Mouse (Mus musculus): ENCODE results near the gene Serpina10. TPM values are rescaled to one million over a fixed set of nuclear protein-coding genes. Genes with fewer than 3 reads are reported as not detected.
"Not testable (repeated sequence)": the region's sequence is repeated elsewhere in the genome, so short reads cannot be mapped to it uniquely, and the experiment has no call there.

The Serpina10 gene
- not detected in 2 replicates for polyA plus RNA-seq (2016; fragmentation: Nextera tagmentation; extraction: Ambion mirVana)

DNA sequence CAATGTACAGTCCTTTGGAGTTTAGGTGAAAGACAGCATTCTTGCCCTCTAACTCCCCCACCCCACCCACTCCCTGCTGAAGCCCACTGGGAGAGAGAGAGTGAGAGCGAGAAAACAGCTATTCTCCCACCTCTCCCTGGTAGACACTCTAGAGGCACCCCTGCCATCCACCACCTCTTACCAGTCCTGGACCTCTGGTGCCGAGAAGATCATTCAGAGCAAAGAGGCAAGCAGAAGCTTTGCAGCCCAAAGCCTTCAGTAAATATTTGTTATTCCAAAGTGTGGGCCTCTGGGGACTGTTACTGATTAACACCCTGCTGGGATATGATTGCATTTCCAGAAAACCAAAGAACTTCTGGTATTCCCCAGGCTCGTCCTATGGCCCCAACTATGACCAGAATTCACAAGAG lies at the start of gene Serpina10:
Gene Serpina10, minus strand, starts transcription at position 242 of the 410 bp plus-strand sequence.
- WGBS, result 71% methylated on average over 3 of the region's 3 CpGs
- H3K9me3 ChIP-seq, result no peaks in the 10 kb centered on the region
- H3K27ac ChIP-seq, result no peak within 1 kb of the TSS
- H3K4me1 ChIP-seq (replicated peaks), result no peaks in the 10 kb centered on the region
- H3K36me3 ChIP-seq, result no peaks in the 10 kb centered on the region
- DNase-seq (ENCODE audit: low spot score), result no peak
- H3K4me3 ChIP-seq, result no peak within 1 kb of the TSS
- H3K27me3 ChIP-seq (ENCODE audit: insufficient read depth, poor library complexity, severe bottlenecking), result no peaks in the 10 kb centered on the region

DNA sequence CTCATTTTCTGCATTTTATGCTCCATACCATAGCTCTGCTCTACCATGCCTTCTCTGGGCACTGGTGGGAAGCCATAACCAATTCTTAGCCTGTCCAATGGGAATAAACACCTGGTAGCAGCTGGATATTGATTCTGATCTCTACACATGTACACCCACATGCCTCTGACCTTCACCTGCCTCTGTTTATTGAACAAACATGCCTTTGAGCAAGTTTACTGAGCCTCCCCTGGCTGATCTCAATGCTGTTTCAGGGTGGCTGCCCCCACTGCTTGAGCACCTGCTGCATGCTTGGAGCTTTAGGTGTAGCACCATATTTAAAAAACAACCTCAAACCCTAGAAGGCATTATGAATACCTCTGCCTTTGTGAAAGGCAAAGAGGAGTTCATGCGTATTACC lies 48.6 kb upstream of the Serpina10 start:
- WGBS, result 89% methylated on average over 1 of the region's 1 CpGs
- not testable (repeated sequence) for DNase-seq (ENCODE audit: low spot score); H3K36me3 ChIP-seq; H3K9me3 ChIP-seq; H3K4me1 ChIP-seq (replicated peaks); H3K27ac ChIP-seq; H3K4me3 ChIP-seq; H3K27me3 ChIP-seq (ENCODE audit: insufficient read depth, poor library complexity, severe bottlenecking)

DNA sequence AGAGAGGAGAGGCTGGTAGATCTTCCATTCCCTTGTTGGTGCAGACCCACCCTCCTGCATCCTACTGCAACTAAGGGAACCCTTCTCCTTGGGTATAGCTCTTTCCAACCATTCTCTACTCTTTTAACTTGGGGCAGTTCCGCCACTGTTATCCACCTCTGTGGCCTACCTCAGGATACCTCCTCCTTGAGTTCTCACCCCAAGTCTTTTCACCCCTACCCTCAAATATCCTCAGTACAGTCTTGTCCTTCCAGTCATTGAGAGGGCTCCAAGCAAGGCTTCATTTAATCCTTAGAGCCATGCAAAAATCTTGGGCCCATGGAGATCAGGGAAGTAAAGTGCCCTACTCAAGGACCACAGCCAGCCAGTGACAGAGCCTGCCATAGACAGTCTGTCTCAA lies 44.8 kb upstream of the Serpina10 start, which contains the start of gene Serpina16:
Gene Serpina16, minus strand, starts transcription at position 101 of the 400 bp plus-strand sequence.
- no peaks in the 10 kb centered on the region for H3K27me3 ChIP-seq (ENCODE audit: insufficient read depth, poor library complexity, severe bottlenecking)
- no peaks in the 10 kb centered on the region for H3K4me1 ChIP-seq (replicated peaks)
- no peaks in the 10 kb centered on the region for H3K36me3 ChIP-seq
- H3K9me3 ChIP-seq, result no peaks in the 10 kb centered on the region
- no peak within 1 kb of the TSS for H3K27ac ChIP-seq
- no peak for DNase-seq (ENCODE audit: low spot score)
- WGBS, result 93% methylated on average over 1 of the region's 1 CpGs
- H3K4me3 ChIP-seq, result no peak within 1 kb of the TSS

DNA sequence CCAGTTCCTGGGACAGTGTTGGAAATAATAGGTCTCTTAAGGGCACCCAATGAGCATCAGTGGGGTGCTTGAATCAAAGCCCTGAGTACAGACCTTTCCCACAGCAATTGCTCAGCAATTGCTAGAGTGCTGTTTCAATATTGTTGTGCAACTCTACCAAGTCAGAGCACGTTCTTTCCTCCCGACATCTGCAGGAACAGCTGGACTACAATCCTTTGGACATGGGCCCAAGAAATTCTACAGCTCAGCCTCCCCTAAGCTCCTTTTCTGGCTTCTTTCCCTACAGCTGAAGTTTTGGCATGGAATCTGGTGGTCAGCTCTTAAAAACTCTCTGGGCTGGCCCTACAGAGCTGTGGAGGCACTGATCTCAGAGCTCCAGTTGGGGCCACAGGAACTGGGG lies 41.9 kb upstream of the Serpina10 start:
- no peaks in the 10 kb centered on the region for H3K4me1 ChIP-seq (replicated peaks)
- no peaks in the 10 kb centered on the region for H3K9me3 ChIP-seq
- no peak overlapping the region for H3K4me3 ChIP-seq
- H3K27ac ChIP-seq, result no peak overlapping the region
- H3K27me3 ChIP-seq (ENCODE audit: insufficient read depth, poor library complexity, severe bottlenecking), result no peaks in the 10 kb centered on the region
- WGBS, result 88% methylated on average over 2 of the region's 2 CpGs
- no peaks in the 10 kb centered on the region for H3K36me3 ChIP-seq
- no peak for DNase-seq (ENCODE audit: low spot score)

DNA sequence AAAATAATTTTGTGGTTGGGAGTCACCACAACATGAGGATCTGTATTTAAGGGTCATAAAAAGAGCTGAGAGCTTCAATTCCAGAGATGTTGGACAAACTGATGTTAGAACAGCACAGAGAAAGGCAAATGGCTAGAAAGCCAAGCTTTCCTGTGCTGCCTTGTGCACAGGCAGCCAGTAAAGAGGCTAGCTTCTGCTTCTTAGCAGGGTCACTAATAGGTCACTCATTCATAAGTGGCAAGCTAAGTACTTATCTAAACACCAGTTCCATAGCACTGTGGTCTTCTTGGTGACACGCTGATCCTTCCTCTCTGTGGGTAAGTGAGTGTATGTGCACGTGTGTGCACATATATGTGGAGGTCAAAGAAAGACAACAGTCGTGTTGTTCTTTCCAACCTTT lies 40.2 kb upstream of the Serpina10 start:
- Histone ChIP-seq H3K4me1 (replicated peaks) (no peaks in the 10 kb centered on the region), H3K9me3 (no peaks in the 10 kb centered on the region), H3K27me3 (ENCODE audit: insufficient read depth, poor library complexity, severe bottlenecking) (no peaks in the 10 kb centered on the region), H3K36me3 (no peaks in the 10 kb centered on the region), H3K4me3 (no peak overlapping the region), H3K27ac (no peak overlapping the region)
- 82% methylated on average over 3 of the region's 3 CpGs for WGBS
- no peak for DNase-seq (ENCODE audit: low spot score)

DNA sequence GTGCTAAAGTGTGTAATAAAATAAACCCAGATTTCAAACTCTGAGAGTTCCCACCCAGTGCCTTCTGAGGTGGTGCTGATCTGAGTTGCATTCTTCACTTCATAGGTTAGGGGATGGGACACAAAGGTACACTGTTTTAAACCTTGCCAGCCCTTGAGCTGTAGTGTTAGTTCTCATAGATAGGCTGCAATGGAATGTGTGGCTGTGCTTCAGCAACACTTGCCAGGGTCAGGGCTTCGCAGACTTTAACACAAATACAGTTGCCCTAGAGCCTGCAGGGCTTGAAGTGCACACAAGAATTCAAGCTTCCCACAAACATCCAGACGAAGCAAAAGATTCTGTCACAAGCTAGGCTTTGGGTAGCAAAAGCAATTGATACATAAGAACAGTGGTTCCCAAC lies 39.7 kb upstream of the Serpina10 start:
- H3K27ac ChIP-seq, result no peak overlapping the region
- no peak overlapping the region for H3K4me3 ChIP-seq
- H3K36me3 ChIP-seq, result no peaks in the 10 kb centered on the region
- DNase-seq (ENCODE audit: low spot score), result no peak
- no peaks in the 10 kb centered on the region for H3K9me3 ChIP-seq
- no peaks in the 10 kb centered on the region for H3K27me3 ChIP-seq (ENCODE audit: insufficient read depth, poor library complexity, severe bottlenecking)
- WGBS, result 76% methylated on average over 2 of the region's 2 CpGs
- no peaks in the 10 kb centered on the region for H3K4me1 ChIP-seq (replicated peaks)

DNA sequence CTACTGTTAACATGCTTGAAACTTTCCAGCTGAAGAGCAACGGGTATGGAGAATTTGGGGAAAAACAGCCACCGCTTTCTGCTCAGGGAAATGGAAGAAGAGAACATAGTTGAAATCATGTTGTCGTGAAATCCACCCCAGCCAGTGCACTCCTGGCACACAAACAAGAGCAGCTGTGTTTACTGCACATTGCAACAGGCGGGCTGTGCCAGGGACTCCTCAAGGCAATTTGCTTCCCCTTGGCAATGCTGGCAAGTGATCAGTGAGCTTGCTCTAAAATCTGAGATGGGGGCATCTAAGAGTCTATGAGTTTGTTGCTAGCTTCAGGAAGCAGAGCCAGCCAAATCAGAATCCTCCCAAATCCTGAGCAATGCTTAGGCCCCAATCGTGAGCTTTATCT lies 39.1 kb upstream of the Serpina10 start:
- H3K27me3 ChIP-seq (ENCODE audit: insufficient read depth, poor library complexity, severe bottlenecking), result no peaks in the 10 kb centered on the region
- WGBS, result 83% methylated on average over 5 of the region's 5 CpGs
- no peak overlapping the region for H3K27ac ChIP-seq
- H3K9me3 ChIP-seq, result no peaks in the 10 kb centered on the region
- no peak overlapping the region for H3K4me3 ChIP-seq
- no peaks in the 10 kb centered on the region for H3K4me1 ChIP-seq (replicated peaks)
- no peaks in the 10 kb centered on the region for H3K36me3 ChIP-seq
- no peak for DNase-seq (ENCODE audit: low spot score)

DNA sequence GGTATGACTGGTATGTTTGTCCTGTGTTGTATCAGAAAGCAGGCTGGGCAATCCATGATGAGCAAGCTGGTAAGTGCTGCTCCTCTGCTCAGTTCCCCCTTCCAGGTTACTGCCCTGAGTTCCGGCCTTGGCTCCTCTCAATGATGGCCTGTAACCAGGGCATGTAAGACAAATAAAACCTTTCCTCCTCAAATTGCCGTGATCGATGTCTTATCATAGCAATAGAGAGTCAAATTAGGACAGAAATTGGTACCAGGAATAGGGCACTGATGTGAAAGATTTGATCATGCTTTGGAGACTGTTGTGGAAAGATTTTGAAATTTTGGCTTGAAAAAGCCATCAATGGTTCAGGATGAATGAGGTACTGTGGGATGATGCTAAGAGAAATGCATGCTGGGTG lies 34.0 kb upstream of the Serpina10 start:
- Histone ChIP-seq H3K27me3 (ENCODE audit: insufficient read depth, poor library complexity, severe bottlenecking) (no peaks in the 10 kb centered on the region), H3K27ac (no peak overlapping the region), H3K36me3 (no peaks in the 10 kb centered on the region), H3K4me1 (replicated peaks) (no peaks in the 10 kb centered on the region), H3K4me3 (no peak overlapping the region), H3K9me3 (no peaks in the 10 kb centered on the region)
- no peak for DNase-seq (ENCODE audit: low spot score)
- 91% methylated on average over 3 of the region's 3 CpGs for WGBS

DNA sequence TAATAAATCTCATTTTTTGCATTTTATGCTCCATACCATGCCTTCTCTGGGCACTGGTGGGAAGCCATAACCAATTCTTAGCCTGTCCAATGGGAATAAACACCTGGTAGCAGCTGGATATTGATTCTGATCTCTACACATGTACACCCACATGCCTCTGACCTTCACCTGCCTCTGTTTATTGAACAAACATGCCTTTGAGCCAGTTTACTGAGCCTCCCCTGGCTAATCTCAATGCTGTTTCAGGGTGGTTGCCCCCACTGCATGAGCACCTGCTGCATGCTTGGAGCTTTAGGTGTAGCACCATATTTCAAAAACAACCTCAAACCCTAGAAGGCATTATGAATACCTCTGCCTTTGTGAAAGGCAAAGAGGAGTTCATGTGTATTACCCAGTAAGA lies 30.8 kb upstream of the Serpina10 start:
- not testable (repeated sequence) for H3K27me3 ChIP-seq (ENCODE audit: insufficient read depth, poor library complexity, severe bottlenecking); DNase-seq (ENCODE audit: low spot score); H3K27ac ChIP-seq; H3K4me3 ChIP-seq; H3K4me1 ChIP-seq (replicated peaks); H3K9me3 ChIP-seq; H3K36me3 ChIP-seq

DNA sequence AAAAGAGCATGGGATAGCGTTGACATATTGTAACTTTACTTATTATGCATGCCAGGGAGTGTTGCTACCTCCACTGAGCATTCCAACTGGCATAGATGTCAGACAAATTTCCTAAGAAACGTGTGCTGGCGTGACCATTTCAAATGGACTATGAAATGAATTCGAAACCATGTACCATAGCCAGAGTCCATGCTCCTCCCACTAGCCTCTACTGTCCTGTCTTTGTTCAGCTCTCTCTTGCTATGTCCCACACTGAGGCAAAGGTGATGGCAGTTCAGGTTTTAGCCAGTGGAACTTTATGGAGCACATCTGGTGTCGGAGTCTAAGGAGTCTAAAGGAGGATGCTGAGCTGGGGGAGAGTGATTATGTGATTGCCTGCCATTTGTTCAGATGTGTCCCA lies 28.8 kb upstream of the Serpina10 start:
- Histone ChIP-seq H3K27ac (no peak overlapping the region), H3K36me3 (no peaks in the 10 kb centered on the region), H3K4me3 (no peak overlapping the region), H3K9me3 (no peaks in the 10 kb centered on the region), H3K27me3 (ENCODE audit: insufficient read depth, poor library complexity, severe bottlenecking) (no peaks in the 10 kb centered on the region), H3K4me1 (replicated peaks) (no peaks in the 10 kb centered on the region)
- WGBS, result 89% methylated on average over 5 of the region's 5 CpGs
- no peak for DNase-seq (ENCODE audit: low spot score)

DNA sequence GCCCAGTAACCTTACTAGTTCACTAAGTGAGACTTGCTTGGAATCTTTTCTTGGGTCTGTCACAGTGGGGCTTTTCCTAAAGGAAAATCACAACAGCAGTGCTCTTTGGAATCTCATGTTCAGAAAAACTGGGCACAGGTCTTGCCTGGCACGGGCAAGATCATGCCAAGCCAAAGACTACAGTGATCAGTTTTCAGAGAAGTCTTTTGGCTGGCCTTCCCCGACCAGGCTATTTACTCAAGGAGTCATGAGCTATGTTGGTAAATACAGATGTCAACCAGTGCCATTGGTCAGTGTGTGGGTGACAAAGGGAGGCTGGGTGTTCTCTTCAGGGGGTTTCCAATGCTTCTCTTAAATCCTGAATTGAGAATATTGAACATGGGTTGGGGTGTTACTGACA lies 27.9 kb upstream of the Serpina10 start:
- H3K4me1 ChIP-seq (replicated peaks), result no peaks in the 10 kb centered on the region

DNA sequence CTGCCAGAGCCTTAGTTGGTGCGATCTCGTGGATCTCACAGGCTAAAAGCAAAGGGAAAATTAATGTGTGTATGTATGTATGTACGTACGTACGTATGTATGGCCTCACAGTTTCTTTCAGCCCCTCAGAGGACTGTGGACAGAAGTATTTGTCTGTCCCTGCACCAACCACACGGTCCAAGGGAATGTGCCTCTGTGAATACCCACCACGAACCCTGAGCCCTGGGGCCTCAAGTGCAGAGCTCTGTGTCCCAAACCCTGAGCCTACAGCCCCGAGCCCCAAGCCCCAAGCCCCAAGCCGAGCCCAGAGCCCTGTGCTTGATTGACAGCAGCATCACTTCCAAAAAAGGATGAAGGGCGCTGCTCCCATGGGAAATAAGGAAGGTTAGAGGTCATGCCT lies 26.7 kb upstream of the Serpina10 start:
- Histone ChIP-seq H3K27ac (no peak overlapping the region), H3K4me1 (replicated peaks) (no peaks in the 10 kb centered on the region)
- 83% methylated on average over 10 of the region's 10 CpGs for WGBS

More for the DNA sequence above, 27.9 kb upstream of the Serpina10 start:
- H3K36me3 ChIP-seq, result no peaks in the 10 kb centered on the region
- H3K4me3 ChIP-seq, result no peak overlapping the region
- H3K27ac ChIP-seq, result no peak overlapping the region
- no peak for DNase-seq (ENCODE audit: low spot score)
- no peaks in the 10 kb centered on the region for H3K27me3 ChIP-seq (ENCODE audit: insufficient read depth, poor library complexity, severe bottlenecking)
- WGBS, result 77% methylated on average over 2 of the region's 2 CpGs
- H3K9me3 ChIP-seq, result no peaks in the 10 kb centered on the region

DNA sequence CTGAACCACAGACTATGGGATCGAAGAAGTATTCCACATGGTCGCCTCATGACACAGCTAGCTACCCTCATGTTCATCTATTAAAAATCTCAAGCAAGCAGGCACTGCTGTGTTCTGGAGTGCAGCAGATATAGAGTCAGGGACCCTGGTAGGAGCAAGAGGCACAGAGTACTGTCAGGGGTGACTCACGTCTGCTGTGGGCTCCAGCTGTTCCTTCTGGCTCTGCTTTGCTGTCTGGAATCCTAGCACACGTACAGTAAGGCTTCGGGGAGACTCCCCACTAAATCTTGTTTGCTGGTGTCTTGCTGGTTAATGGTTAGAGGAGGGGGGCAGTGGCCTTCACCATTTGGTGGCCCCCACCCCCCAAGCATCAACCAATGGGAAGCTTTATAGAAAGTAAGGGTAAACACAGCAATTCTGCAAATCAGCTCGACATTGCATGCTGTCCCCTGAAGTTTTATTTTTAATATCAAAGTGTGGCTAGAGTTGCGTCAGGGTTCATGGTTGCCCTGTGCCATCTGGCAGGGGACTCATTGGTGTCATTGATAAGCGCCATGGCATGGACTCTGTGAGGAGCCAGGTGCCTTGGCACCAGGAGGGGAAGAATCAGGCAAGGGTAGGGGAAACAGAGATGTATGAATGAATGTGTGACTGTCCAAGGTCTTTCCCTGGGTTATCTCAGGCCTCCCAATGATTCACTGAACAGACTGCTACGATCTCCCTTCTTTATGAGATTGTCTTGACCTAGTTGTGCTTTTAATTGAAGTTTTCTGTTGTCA lies 25.8 kb upstream of the Serpina10 start, which contains the start of gene Serpina6:
Gene Serpina6, minus strand, starts transcription at position 365 of the 779 bp plus-strand sequence.
- no peaks in the 10 kb centered on the region for H3K9me3 ChIP-seq
- no peak within 1 kb of the TSS for H3K27ac ChIP-seq
- 88% methylated on average over 9 of the region's 9 CpGs for WGBS
- H3K4me1 ChIP-seq (replicated peaks), result no peaks in the 10 kb centered on the region
- no peak for DNase-seq (ENCODE audit: low spot score)
- no peak within 1 kb of the TSS for H3K4me3 ChIP-seq
- H3K27me3 ChIP-seq (ENCODE audit: insufficient read depth, poor library complexity, severe bottlenecking), result no peaks in the 10 kb centered on the region
- H3K36me3 ChIP-seq, result no peaks in the 10 kb centered on the region

More for the DNA sequence above, 26.7 kb upstream of the Serpina10 start:
- Histone ChIP-seq H3K27me3 (ENCODE audit: insufficient read depth, poor library complexity, severe bottlenecking) (no peaks in the 10 kb centered on the region), H3K9me3 (no peaks in the 10 kb centered on the region), H3K36me3 (no peaks in the 10 kb centered on the region), H3K4me3 (no peak overlapping the region)
- DNase-seq (ENCODE audit: low spot score), result no peak
